Mouse (Mus musculus): ENCODE results near the gene Cacng7. TPM values are rescaled to one million over a fixed set of nuclear protein-coding genes. Genes with fewer than 3 reads are reported as not detected.

Gene Cacng7
- polyA plus RNA-seq, 1 experiment = not detected

- H3K4me1 ChIP-seq (ENCODE audit: control insufficient read depth) = no peaks in the 10 kb centered on the region; the same call in 1 of the 2 replicates
- peaks cover 59% of the 10 kb centered on the region for H3K27me3 ChIP-seq (ENCODE audit: control insufficient read depth)
- no peak overlapping the region for H3K4me3 ChIP-seq (replicated peaks)
- H3K36me3 ChIP-seq (ENCODE audit: control insufficient read depth) = peaks cover 6% of the 10 kb centered on the region; the same call in 1 of the 2 replicates
- TF ChIP-seq GATA1 (IDR thresholded peaks at IDR 0.05; ENCODE audit: low read length) (no peak), TAL1 (IDR thresholded peaks at IDR 0.05; ENCODE audit: low read length) (no peak)
- H3K9me3 ChIP-seq (ENCODE audit: control insufficient read depth, low read length) = no peaks in the 10 kb centered on the region
Measured at GRCm38 (mm10) chr7:3301628-3302555, 30.9 kb upstream of the Cacng7 start.

DNA sequence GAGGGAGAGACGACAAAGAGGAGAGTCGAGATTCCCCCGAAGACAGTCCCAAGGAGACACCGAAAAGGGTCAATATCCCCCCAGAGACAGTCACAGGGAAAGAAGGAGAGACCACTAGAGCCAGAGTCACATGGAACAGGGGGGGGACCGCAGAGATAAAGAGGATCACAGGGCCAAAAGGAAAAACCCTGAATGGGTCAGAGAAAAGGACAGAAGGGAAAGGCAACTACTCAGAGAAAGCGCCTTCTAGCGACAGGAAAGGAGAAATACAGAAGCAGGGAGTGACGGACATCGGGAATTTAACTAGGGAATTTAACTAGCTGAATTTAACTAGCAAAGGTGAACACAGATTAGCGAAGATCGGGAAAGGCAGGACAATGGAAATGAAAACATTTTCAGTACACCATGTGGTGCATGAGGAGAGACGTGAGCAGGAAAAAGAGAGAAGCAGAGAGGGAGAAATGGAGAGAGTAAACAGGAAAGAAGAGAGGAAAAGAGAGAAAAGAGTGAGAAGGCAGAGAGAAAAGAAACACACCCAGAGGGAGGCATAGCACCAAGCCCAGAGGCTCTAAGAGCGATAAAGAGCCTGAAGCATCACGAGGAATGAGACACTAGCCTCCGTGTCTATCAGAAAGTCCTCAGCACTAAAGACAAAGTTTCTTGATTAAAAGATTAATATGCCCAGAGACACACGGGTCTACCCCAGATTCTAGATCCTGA, 30.0 kb upstream of the Cacng7 start:
- Histone ChIP-seq H3K36me3 (ENCODE audit: control insufficient read depth) (no peaks in the 10 kb centered on the region; the same call in 1 of the 2 replicates), H3K4me1 (ENCODE audit: control insufficient read depth) (no peaks in the 10 kb centered on the region; the same call in 1 of the 2 replicates), H3K27me3 (ENCODE audit: control insufficient read depth) (peaks cover 59% of the 10 kb centered on the region), H3K4me3 (replicated peaks) (no peak overlapping the region), H3K9me3 (ENCODE audit: control insufficient read depth, low read length) (no peaks in the 10 kb centered on the region)
- no peak for TF ChIP-seq TAL1 (IDR thresholded peaks at IDR 0.05; ENCODE audit: low read length)
- TF ChIP-seq GATA1 (IDR thresholded peaks at IDR 0.05; ENCODE audit: low read length) = no peak

DNA sequence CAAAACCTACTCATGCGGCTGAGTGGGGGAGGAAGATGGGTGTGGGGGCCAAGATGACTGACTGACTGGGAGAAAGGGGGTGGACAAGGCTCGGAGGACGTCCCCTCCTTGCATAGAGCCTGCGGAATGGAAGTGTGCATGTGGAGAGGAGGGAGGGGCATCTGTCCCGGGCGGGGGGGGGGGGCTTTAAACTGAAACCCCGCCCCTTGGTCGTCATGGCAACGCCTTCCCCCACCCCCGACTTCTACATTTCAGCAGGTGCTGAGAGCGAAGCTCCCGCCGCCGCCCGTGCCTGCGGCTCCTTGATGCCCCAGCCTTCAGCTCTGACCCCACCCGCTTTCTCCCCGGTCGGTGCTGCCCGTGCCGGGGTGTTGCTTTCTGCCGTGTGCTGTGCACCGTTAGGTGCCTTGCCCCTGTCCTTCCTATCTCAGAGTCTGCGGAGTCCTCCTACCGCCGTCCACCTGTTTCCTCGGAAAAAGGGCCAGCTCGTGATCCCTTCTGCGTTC, 29.4 kb upstream of the Cacng7 start:
- TF ChIP-seq TAL1 (IDR thresholded peaks at IDR 0.05; ENCODE audit: low read length) (no peak), GATA1 (IDR thresholded peaks at IDR 0.05; ENCODE audit: low read length) (no peak)
- H3K36me3 ChIP-seq (ENCODE audit: control insufficient read depth) = no peaks in the 10 kb centered on the region; the same call in 1 of the 2 replicates
- H3K9me3 ChIP-seq (ENCODE audit: control insufficient read depth, low read length) = no peaks in the 10 kb centered on the region
- no peak overlapping the region for H3K4me3 ChIP-seq (replicated peaks)
- H3K4me1 ChIP-seq (ENCODE audit: control insufficient read depth) = no peaks in the 10 kb centered on the region; the same call in 1 of the 2 replicates
- peaks cover 59% of the 10 kb centered on the region for H3K27me3 ChIP-seq (ENCODE audit: control insufficient read depth)

DNA sequence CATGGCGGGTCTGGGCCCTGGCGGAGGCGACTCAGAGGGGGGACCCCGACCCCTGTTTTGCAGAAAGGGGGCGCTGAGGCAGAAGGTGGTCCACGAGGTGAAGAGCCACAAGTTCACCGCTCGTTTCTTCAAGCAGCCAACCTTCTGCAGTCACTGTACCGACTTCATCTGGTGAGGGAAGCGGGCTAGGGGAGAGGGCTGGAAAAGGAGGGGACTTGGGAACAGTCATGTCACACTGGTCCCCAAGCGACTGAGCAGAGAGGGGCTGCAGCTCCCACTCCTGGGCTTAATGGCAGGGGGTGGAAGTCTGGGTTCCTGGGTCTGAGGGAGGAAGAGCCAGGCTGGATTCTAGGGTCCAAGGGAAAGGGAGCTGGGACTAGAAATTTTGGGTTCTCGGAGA, 29.0 kb upstream of the Cacng7 start:
- TF ChIP-seq TAL1 (IDR thresholded peaks at IDR 0.05; ENCODE audit: low read length) = no peak
- Histone ChIP-seq H3K4me1 (ENCODE audit: control insufficient read depth) (no peaks in the 10 kb centered on the region; the same call in 1 of the 2 replicates), H3K27me3 (ENCODE audit: control insufficient read depth) (peaks cover 61% of the 10 kb centered on the region), H3K36me3 (ENCODE audit: control insufficient read depth) (no peaks in the 10 kb centered on the region; the same call in 1 of the 2 replicates), H3K4me3 (replicated peaks) (no peak overlapping the region), H3K9me3 (ENCODE audit: control insufficient read depth, low read length) (no peaks in the 10 kb centered on the region)

- Histone ChIP-seq H3K27me3 (ENCODE audit: control insufficient read depth) (peaks cover 61% of the 10 kb centered on the region), H3K4me1 (ENCODE audit: control insufficient read depth) (no peaks in the 10 kb centered on the region; the same call in 1 of the 2 replicates), H3K36me3 (ENCODE audit: control insufficient read depth) (no peaks in the 10 kb centered on the region; the same call in 1 of the 2 replicates), H3K4me3 (replicated peaks) (no peak overlapping the region), H3K9me3 (ENCODE audit: control insufficient read depth, low read length) (no peaks in the 10 kb centered on the region)
- TF ChIP-seq GATA1 (IDR thresholded peaks at IDR 0.05; ENCODE audit: low read length) (no peak), TAL1 (IDR thresholded peaks at IDR 0.05; ENCODE audit: low read length) (no peak)
Measured at GRCm38 (mm10) chr7:3304298-3304697, 28.5 kb upstream of the Cacng7 start.

- TF ChIP-seq GATA1 (IDR thresholded peaks at IDR 0.05; ENCODE audit: low read length) = no peak
- TF ChIP-seq TAL1 (IDR thresholded peaks at IDR 0.05; ENCODE audit: low read length) = no peak
- peaks cover 8% of the 10 kb centered on the region for H3K9me3 ChIP-seq (ENCODE audit: control insufficient read depth, low read length)
- H3K36me3 ChIP-seq (ENCODE audit: control insufficient read depth) = no peaks in the 10 kb centered on the region
- H3K27me3 ChIP-seq (ENCODE audit: control insufficient read depth) = peaks cover 51% of the 10 kb centered on the region
- no peak overlapping the region for H3K4me3 ChIP-seq (replicated peaks)
- H3K4me1 ChIP-seq (ENCODE audit: control insufficient read depth) = no peaks in the 10 kb centered on the region; the same call in 1 of the 2 replicates
Measured at GRCm38 (mm10) chr7:3306400-3306799, 26.4 kb upstream of the Cacng7 start.

DNA sequence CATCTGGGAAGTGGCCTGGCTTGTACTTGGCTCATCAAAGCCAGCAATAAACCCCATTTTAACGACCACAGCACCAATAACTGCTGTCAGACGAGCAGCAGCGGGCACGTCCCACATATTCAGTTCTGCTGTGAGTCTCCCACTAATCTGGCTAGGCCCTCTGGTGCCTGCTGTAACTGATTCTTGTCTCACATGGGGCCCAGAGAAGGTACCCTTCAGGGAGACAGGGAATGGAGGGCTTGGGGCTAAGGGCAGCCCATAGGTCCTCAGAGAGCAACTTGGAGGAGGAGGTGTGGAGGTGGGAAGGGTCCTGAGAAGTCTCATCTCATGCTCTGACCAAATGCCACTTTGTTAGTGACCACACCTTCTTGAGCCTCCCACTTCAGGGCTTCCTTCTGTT, 24.1 kb upstream of the Cacng7 start:
- peaks cover 28% of the 10 kb centered on the region for H3K27me3 ChIP-seq (ENCODE audit: control insufficient read depth)

DNA sequence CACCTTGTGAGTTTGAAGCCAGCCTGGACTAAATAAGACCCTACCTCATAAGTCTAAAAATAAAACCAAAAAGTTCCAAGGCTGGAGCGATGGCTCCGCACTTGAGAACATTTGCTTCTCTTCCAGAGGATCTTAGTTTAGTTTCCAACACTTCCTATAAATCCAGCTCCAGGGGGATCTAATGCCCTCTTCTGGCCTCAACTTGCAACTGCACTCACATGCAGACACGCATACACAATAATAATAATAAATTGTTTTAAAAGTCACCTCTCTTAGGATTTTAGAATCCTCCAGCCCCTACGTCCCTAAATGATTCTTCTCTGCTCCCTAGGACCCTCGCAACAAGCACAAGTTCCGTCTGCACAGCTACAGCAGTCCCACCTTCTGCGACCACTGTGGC, 22.5 kb upstream of the Cacng7 start:
- no peaks in the 10 kb centered on the region for H3K4me1 ChIP-seq (ENCODE audit: control insufficient read depth)
- no peaks in the 10 kb centered on the region for H3K36me3 ChIP-seq (ENCODE audit: control insufficient read depth)
- H3K4me3 ChIP-seq (replicated peaks) = no peak overlapping the region
- H3K27me3 ChIP-seq (ENCODE audit: control insufficient read depth) = peaks cover 14% of the 10 kb centered on the region
- TF ChIP-seq TAL1 (IDR thresholded peaks at IDR 0.05; ENCODE audit: low read length) (no peak), GATA1 (IDR thresholded peaks at IDR 0.05; ENCODE audit: low read length) (no peak)
- H3K9me3 ChIP-seq (ENCODE audit: control insufficient read depth, low read length) = peaks cover 8% of the 10 kb centered on the region

More for the DNA sequence above, 24.1 kb upstream of the Cacng7 start:
- Histone ChIP-seq H3K9me3 (ENCODE audit: control insufficient read depth, low read length) (peaks cover 8% of the 10 kb centered on the region), H3K36me3 (ENCODE audit: control insufficient read depth) (no peaks in the 10 kb centered on the region), H3K4me1 (ENCODE audit: control insufficient read depth) (no peaks in the 10 kb centered on the region), H3K4me3 (replicated peaks) (no peak overlapping the region)
- TF ChIP-seq TAL1 (IDR thresholded peaks at IDR 0.05; ENCODE audit: low read length) = no peak
- TF ChIP-seq GATA1 (IDR thresholded peaks at IDR 0.05; ENCODE audit: low read length) = no peak

- peaks cover 2% of the 10 kb centered on the region; the same call in 1 of the 2 replicates for H3K27me3 ChIP-seq (ENCODE audit: control insufficient read depth)
- TF ChIP-seq TAL1 (IDR thresholded peaks at IDR 0.05; ENCODE audit: low read length) (no peak), GATA1 (IDR thresholded peaks at IDR 0.05; ENCODE audit: low read length) (no peak)
- H3K4me3 ChIP-seq (replicated peaks) = no peak overlapping the region
- no peaks in the 10 kb centered on the region for H3K36me3 ChIP-seq (ENCODE audit: control insufficient read depth)
- peaks cover 8% of the 10 kb centered on the region for H3K9me3 ChIP-seq (ENCODE audit: control insufficient read depth, low read length)
- no peaks in the 10 kb centered on the region for H3K4me1 ChIP-seq (ENCODE audit: control insufficient read depth)
Measured at GRCm38 (mm10) chr7:3313571-3313970, 19.2 kb upstream of the Cacng7 start.

All from erythroblast, embryonic 14.5 days (primary cell).